Mouse (Mus musculus) liver, embryonic 12.5 days (tissue): ENCODE data around the gene Reln. TPM values are rescaled to one million over a fixed set of nuclear protein-coding genes. Genes with fewer than 3 reads are reported as not detected.

Experiments
- ATAC-seq: fragments of 200-750 bp; cut with Nextera tagmentation; 2 replicates; pipeline ENCODE4 v1.8.0; 2017; ENCODE audit warnings: moderate number of reproducible peaks, mild to moderate bottlenecking, moderate library complexity
- H3K27ac ChIP-seq: fragments of 300-500 bp; sonication (generic); 2 replicates; pipeline ENCODE4 v1.5.1; 2016; ENCODE audit warnings: mild to moderate bottlenecking
- H3K27me3 ChIP-seq: fragments of 300-500 bp; sonication (generic); replicated peaks from 2 replicates; pipeline ENCODE4 v1.6.1; 2016; ENCODE audit warnings: mild to moderate bottlenecking, moderate library complexity
- H3K36me3 ChIP-seq: fragments of 300-500 bp; sonication (generic); 2 replicates; pipeline ENCODE4 v1.6.1; 2016; ENCODE audit warnings: mild to moderate bottlenecking, moderate library complexity
- H3K4me1 ChIP-seq: fragments of 300-500 bp; sonication (generic); 2 replicates; pipeline ENCODE4 v1.6.1; 2016
- H3K4me2 ChIP-seq: fragments of 300-500 bp; sonication (generic); 2 replicates; pipeline ENCODE4 v1.6.1; 2016; ENCODE audit warnings: mild to moderate bottlenecking, moderate library complexity
- H3K4me3 ChIP-seq: fragments of 300-500 bp; sonication (generic); 2 replicates; pipeline ENCODE4 v1.5.1; 2016; ENCODE audit warnings: mild to moderate bottlenecking, moderate library complexity
- H3K9ac ChIP-seq: fragments of 300-500 bp; sonication (generic); 2 replicates; pipeline ENCODE4 v1.6.1; 2016; ENCODE audit warnings: mild to moderate bottlenecking, moderate library complexity
- H3K9me3 ChIP-seq: fragments of 300-500 bp; sonication (generic); replicated peaks from 2 replicates; pipeline ENCODE4 v1.6.1; 2016; ENCODE audit warnings: mild to moderate bottlenecking, moderate library complexity
- WGBS: fragments of 180-500 bp; shearing (Covaris S2); methylation state at CpG from one replicate; pipeline ENCODE4 v1.1.7; 2016; ENCODE audit not compliant: insufficient replicate concordance; 5-methylcytosine and 5-hydroxymethylcytosine counted together
- polyA plus RNA-seq: library from polyadenylated mRNA; unstranded; fragments of >200 nt; fragmentation: Nextera tagmentation; extraction: Ambion mirVana; gene quantifications from 2 replicates; pipeline ENCODE4 v1.2.1, GENCODE M21; 2016

Gene Reln
- polyA plus RNA-seq, 1 experiment from 2014 or later = 36.7 TPM

DNA sequence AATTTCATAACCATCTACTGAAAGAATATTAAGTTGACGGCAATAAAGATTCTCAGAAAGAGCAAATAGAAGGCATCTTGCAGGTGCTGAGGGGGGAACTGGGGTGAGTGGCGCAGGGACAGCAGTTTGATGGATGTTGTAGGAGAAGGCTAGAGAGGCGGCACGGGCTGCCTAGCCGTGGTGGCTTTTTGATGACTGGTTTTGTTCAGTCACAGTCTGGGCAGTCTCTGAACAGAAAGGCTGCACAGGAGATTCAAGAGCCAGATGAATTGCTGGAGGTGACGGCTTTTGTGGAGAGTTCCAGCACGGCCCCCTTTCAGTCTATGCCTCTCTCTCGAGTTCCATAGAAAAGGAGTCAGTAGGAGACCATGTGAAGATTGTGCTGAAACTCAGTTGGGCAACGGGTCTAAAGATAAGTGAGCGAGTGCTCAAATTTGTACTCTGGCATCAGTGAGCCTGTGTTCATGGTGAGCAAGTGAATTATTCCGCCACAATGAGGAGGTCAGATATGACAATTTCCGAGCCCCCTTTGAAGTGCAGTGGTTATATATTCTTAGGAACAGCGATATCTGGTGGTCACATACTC is 409.6 kb downstream of the Reln start:
- Histone ChIP-seq H3K27ac (no peak overlapping the region), H3K4me3 (no peak overlapping the region), H3K36me3 (0 out of 2 replicates have a peak, but pooled peaks cover 3% of the 10 kb centered on the region), H3K9ac (no peak overlapping the region), H3K27me3 (no peaks in the 10 kb centered on the region), H3K9me3 (no peaks in the 10 kb centered on the region), H3K4me2 (no peak overlapping the region), H3K4me1 (no peaks in the 10 kb centered on the region)
- WGBS = 73% methylated on average over 13 of the region's 13 CpGs
- no peak for ATAC-seq

DNA sequence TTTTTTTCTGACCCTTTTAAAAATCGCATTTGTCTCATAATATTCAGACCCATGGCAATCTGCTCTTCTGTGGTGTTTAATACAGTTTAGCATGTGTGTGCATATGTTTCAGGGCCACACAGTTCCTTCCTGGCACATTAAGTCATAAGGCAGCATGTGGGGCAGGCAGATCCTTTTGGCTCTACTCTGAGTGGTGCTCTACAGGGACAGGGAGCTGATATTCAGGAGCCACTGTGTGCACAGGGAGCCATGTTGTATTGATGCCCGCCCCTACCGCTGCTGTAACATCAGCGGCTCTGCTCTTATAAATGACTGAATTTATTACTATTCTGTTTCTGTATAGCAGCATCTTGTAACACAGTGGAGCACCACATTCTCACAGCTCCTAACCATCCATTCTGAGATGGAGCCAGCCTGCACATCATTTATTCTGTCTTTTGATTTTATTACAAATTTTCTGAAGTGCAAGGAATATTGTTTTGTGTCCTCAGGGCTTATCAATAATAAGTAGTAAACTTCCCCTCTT is 410.3 kb downstream of the Reln start:
- no peak for ATAC-seq
- Histone ChIP-seq H3K9ac (no peak overlapping the region), H3K4me2 (no peak overlapping the region), H3K36me3 (0 out of 2 replicates have a peak, but pooled peaks cover 3% of the 10 kb centered on the region), H3K27me3 (no peaks in the 10 kb centered on the region), H3K4me3 (no peak overlapping the region), H3K4me1 (no peaks in the 10 kb centered on the region), H3K9me3 (no peaks in the 10 kb centered on the region), H3K27ac (no peak overlapping the region)
- WGBS = 75% methylated on average over 4 of the region's 4 CpGs

DNA sequence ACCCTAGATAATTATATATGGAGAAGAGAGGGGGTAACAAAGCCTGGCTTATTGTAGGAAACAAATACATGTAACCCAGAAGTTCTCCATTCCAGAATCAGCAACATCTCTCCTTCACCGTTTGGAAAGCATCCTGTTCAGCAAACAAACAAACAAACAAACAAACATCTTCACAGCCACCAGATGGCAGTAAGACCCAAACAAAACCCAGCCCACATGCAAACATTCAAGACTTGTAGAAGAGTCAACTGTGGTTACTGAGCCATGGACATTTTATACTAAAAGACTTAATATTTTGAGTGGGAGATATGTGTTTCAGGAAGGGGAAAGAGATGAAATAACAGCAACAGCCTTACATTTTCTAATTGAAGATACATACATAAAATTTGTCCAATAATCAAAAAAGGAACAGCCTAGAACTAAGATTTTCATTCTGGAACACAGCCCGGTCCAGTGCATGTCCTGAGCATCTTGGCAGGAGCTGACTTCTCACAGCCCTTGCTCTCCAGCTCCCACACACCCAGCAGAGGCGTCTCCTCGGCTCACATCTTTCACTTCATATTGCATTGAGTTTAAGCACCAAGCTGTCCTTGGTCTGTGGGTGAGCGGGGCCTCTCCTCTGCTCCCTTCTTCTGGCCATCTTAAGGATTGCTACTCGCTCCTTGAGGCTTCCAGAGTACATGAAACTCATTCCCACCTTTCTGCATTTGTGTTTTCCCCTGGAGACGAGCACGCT is 411.0 kb downstream of the Reln start:
- peaks cover 5% of the 10 kb centered on the region; the same call in 1 of the 2 replicates for H3K36me3 ChIP-seq
- no peak overlapping the region for H3K9ac ChIP-seq
- no peak for ATAC-seq
- no peak overlapping the region for H3K4me2 ChIP-seq
- H3K4me3 ChIP-seq = no peak overlapping the region
- 68% methylated on average over 8 of the region's 8 CpGs for WGBS
- H3K27ac ChIP-seq = no peak overlapping the region
- H3K27me3 ChIP-seq = no peaks in the 10 kb centered on the region
- H3K9me3 ChIP-seq = no peaks in the 10 kb centered on the region
- no peaks in the 10 kb centered on the region for H3K4me1 ChIP-seq

DNA sequence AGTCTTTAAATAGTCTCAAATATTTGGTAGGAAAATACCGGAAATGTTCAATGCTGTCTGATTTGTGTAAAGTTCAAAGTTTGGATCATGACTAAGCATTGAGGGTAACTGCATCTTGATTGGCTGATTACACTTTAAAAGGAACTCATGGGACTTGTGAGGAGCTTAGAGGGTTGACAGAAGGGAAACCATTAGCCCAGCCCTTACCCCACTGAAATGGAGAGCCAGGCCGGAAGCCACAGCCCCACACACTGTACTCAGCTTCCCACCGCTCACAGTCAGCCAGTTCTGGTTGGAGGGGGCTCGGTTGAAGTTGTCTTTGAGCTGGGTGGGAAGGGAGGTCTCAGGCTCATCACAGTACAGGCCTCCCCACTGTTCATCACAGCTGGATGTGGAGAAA is 413.4 kb downstream of the Reln start:
- peaks cover 5% of the 10 kb centered on the region; the same call in 1 of the 2 replicates for H3K36me3 ChIP-seq
- 47% methylated on average over 4 of the region's 4 CpGs for WGBS
- no peak overlapping the region for H3K9ac ChIP-seq
- no peak overlapping the region for H3K27ac ChIP-seq
- no peaks in the 10 kb centered on the region for H3K4me1 ChIP-seq
- H3K27me3 ChIP-seq = no peaks in the 10 kb centered on the region
- H3K4me3 ChIP-seq = no peak overlapping the region
- no peaks in the 10 kb centered on the region for H3K9me3 ChIP-seq
- no peak overlapping the region for H3K4me2 ChIP-seq
- no peak for ATAC-seq

DNA sequence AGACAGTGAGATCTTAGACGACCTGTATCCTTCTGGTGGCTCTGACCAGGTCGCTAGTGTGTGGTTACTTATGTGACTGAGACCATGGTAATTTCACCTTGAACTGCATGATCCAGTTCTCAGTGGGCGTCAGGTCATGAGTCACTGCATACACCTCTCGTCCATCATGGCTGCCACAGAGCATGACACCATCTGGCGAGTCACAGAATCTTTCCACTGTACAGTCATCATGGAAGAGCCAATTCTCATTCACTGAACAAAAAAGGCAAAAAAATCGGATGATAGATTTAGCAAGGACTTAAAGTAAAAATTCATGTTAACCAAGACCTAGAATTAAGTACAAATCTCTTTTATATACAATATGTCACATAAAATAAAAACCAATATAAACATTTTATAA is 424.2 kb downstream of the Reln start:
- H3K4me3 ChIP-seq = no peak overlapping the region
- no peak overlapping the region for H3K9ac ChIP-seq
- H3K27ac ChIP-seq = no peak overlapping the region
- WGBS = 59% methylated on average over 6 of the region's 6 CpGs
- no peak overlapping the region for H3K4me2 ChIP-seq
- H3K36me3 ChIP-seq = peaks cover 21% of the 10 kb centered on the region
- no peaks in the 10 kb centered on the region for H3K4me1 ChIP-seq
- no peaks in the 10 kb centered on the region for H3K9me3 ChIP-seq
- no peaks in the 10 kb centered on the region for H3K27me3 ChIP-seq
- no peak for ATAC-seq

DNA sequence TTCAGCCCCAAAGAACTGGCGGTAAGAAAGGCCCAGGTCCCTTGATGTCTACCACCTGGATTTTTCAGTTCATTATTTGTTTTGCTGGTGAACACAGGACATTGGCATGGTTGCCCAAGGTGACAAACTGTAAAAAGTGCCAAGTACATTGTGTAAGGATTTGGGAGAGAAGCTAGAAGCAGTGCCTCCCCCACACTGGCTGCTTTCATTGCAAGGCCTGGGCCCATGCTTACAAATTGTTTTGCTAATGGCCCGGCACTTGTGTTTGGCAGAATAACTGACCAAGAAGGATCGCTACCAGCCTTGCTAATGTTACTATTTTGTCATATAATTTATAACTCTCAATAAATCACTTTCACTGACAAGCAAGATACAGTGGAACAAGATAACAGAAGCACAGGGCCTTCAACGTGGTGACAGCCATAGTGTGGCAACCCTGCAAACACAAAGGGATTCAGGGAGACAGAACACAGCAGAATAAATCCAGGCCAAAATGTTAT is 425.2 kb downstream of the Reln start:
- peaks cover 21% of the 10 kb centered on the region for H3K36me3 ChIP-seq
- no peaks in the 10 kb centered on the region for H3K27me3 ChIP-seq
- no peak overlapping the region for H3K9ac ChIP-seq
- H3K9me3 ChIP-seq = no peaks in the 10 kb centered on the region
- no peak overlapping the region for H3K27ac ChIP-seq
- no peak overlapping the region for H3K4me3 ChIP-seq
- H3K4me1 ChIP-seq = no peaks in the 10 kb centered on the region
- WGBS = 72% methylated on average over 4 of the region's 4 CpGs
- H3K4me2 ChIP-seq = no peak overlapping the region
- ATAC-seq = no peak

DNA sequence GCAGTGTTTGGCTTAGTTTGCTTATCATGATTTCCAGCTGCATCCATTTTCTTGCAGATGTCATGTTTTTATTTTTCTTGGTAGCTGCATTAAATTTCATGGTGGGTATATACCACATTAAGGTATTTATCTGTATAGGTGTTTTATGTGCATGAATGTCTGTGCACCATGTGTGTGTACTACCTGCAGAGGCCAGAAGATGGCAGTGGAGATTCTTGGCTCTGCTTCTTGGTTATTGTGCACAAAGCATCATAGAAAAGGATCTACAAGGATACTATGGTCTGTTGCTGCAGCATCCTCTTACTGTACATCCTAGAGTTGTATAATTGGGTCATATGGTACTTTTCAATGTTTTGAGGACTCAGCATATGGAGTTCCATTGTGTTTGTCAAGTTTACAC is 428.5 kb downstream of the Reln start:
- no peaks in the 10 kb centered on the region for H3K4me1 ChIP-seq
- H3K4me2 ChIP-seq = no peak overlapping the region
- peaks cover 23% of the 10 kb centered on the region for H3K36me3 ChIP-seq
- H3K9me3 ChIP-seq = no peaks in the 10 kb centered on the region
- H3K27me3 ChIP-seq = no peaks in the 10 kb centered on the region
- no peak overlapping the region for H3K4me3 ChIP-seq
- no peak for ATAC-seq
- H3K27ac ChIP-seq = no peak overlapping the region
- H3K9ac ChIP-seq = no peak overlapping the region

DNA sequence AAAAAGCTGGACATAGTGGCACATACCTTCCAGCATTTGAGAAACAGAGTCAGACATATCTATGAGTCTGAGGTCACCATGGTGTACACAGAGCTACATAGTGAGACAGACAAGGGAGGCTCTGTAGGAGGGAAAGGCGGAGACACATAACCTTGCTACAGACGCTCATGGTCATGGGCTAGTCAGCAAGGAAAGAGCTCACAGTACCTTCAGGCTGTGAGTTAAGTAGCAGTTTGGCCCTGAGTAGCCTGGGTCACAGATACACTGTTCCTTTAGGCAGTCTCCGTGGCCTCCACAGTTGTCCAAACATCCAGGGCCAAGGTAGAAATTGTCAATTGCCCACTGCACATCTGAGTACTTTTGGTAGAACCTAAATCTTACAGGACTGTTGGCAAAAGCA is 429.7 kb downstream of the Reln start:
- no peaks in the 10 kb centered on the region for H3K9me3 ChIP-seq
- H3K36me3 ChIP-seq = peaks cover 23% of the 10 kb centered on the region
- ATAC-seq = no peak
- 57% methylated on average over 3 of the region's 3 CpGs for WGBS
- no peak overlapping the region for H3K4me2 ChIP-seq
- no peaks in the 10 kb centered on the region for H3K27me3 ChIP-seq
- no peaks in the 10 kb centered on the region for H3K4me1 ChIP-seq
- H3K27ac ChIP-seq = no peak overlapping the region
- H3K9ac ChIP-seq = no peak overlapping the region
- no peak overlapping the region for H3K4me3 ChIP-seq

DNA sequence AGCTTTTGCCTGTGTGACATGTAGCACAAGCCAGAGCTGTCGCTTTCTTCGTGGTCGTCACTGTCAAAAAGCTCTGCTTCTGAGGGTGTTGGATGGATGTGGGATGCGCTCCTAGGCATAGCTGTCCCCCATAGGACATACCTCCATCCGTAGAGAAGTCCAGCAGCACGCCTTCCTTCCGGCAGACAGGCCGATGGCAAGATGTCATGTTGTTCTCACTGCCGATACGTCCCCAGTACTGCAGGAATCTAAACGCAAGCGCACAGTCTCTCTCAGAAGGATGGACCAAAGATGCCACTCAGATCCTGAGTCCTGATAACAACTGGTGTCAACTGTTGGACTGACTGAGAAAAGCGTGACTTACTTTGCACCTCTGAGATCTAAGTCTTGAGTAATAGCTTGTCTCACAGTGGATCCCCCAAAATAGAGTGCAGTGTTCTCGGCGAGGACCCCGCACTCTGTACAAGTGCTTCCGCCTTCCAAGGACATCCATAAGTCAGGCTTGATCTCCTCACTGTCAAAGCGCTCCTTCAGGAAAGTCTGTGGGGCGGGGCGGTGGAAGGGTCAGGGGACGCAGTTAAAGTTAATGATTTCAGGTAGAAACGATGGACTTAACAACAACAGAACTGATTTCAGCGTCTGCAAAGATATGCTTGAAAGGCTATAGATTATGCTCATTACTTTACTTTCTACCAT is 431.5 kb downstream of the Reln start:
- Histone ChIP-seq H3K4me2 (no peak overlapping the region), H3K9ac (no peak overlapping the region), H3K27me3 (no peaks in the 10 kb centered on the region), H3K9me3 (no peaks in the 10 kb centered on the region), H3K4me1 (no peaks in the 10 kb centered on the region), H3K27ac (no peak overlapping the region), H3K4me3 (no peak overlapping the region), H3K36me3 (peaks cover 29% of the 10 kb centered on the region)
- ATAC-seq = no peak
- 84% methylated on average over 23 of the region's 23 CpGs for WGBS

DNA sequence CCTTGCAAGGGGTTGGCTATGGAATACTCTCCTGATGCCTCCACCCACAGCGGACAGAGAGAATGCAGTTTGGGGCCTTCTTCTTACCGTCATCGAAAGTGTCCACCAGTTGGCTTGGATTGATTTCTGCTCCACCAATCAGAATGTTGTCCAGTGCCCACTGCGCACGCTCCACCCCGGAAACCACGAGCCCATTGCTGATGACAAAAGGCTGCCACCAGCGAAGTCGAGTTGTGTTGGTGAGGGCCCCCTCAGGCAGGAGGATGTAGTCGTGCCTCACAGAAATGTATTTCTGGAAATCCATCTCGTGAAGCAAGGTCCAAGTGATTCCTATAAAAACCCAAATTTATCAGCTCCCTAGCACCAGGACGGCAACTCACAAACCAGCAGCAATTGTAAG is 433.8 kb downstream of the Reln start:
- Histone ChIP-seq H3K36me3 (peaks cover 29% of the 10 kb centered on the region), H3K4me1 (no peaks in the 10 kb centered on the region), H3K9me3 (no peaks in the 10 kb centered on the region), H3K27ac (no peak overlapping the region), H3K9ac (no peak overlapping the region), H3K4me2 (no peak overlapping the region), H3K4me3 (no peak overlapping the region), H3K27me3 (no peaks in the 10 kb centered on the region)
- WGBS = 78% methylated on average over 12 of the region's 12 CpGs
- ATAC-seq = no peak

DNA sequence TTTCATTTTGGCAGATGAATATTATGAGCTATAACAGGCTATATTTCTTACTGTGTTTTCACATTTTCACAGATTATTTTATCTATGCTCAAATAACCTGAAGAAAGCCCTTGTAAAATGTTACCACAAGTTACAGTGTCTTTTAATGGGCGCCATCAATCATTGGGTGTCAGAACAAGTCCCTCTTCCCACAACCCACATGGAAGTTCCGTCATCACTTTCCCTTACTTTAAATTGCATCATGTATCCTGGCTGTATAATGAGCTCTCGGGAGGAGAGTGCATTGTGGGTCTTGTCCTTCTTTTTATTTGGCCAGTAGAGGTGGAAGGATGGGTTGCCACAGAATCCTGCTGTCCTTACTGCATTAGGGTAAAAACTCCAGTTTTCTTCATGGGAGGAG is 434.8 kb downstream of the Reln start:
- Histone ChIP-seq H3K4me2 (no peak overlapping the region), H3K27ac (no peak overlapping the region), H3K9me3 (no peaks in the 10 kb centered on the region), H3K4me3 (no peak overlapping the region), H3K4me1 (no peaks in the 10 kb centered on the region), H3K27me3 (no peaks in the 10 kb centered on the region), H3K36me3 (peaks cover 29% of the 10 kb centered on the region), H3K9ac (no peak overlapping the region)
- WGBS = 71% methylated on average over 3 of the region's 3 CpGs
- no peak for ATAC-seq

DNA sequence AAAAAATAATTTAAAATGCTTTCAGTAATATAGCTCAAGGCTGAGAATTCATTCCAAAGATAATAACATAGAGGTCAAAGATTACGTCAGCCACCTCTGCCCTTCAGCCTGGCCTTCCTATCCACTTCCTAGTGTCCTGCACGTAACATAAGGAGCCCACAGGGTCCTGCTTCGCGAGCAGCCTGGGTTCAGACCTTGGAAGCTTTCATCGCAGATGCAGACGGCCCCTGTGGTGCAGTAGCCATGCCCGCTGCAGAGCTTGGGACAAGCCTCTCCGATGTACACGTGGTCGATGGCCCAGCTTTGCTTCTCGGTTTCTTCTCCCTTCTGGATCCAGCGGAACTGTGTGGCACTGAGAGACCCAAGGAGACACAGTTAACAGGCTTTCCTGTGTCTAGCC is 443.1 kb downstream of the Reln start:
- Histone ChIP-seq H3K4me1 (no peaks in the 10 kb centered on the region), H3K27me3 (no peaks in the 10 kb centered on the region), H3K9me3 (no peaks in the 10 kb centered on the region), H3K9ac (no peak overlapping the region), H3K4me3 (no peak overlapping the region), H3K36me3 (peaks cover 22% of the 10 kb centered on the region), H3K27ac (no peak overlapping the region), H3K4me2 (no peak overlapping the region)
- no peak for ATAC-seq
- 70% methylated on average over 12 of the region's 12 CpGs for WGBS
